In genomic region chr12:28700101-28700511, GRCm38 (mm10) we compare ENCODE assay signal across 7 mouse cellular contexts. TPM values are rescaled to one million over a fixed set of nuclear protein-coding genes. Genes with fewer than 3 reads are reported as not detected.
DNase-seq lines count a peak whose midpoint lies in the region; ATAC-seq and TF ChIP-seq lines count a peak whose summit lies in the region.

No protein-coding gene starts in this region.

- H3K27me3 ChIP-seq in forebrain, postnatal 0 days (ENCODE audit: insufficient read depth, low read length), result no peaks in the 10 kb centered on the region
- H3K27me3 ChIP-seq in midbrain, embryonic 11.5 days (ENCODE audit: control insufficient read depth, insufficient read depth, low read length), result no peaks in the 10 kb centered on the region

- no peaks in the 10 kb centered on the region for H3K9me3 ChIP-seq in forebrain, postnatal 0 days (ENCODE audit: low read length)
- no peaks in the 10 kb centered on the region for H3K9me3 ChIP-seq in midbrain, embryonic 11.5 days (ENCODE audit: control insufficient read depth, low read length)

- H3K36me3 ChIP-seq in forebrain, postnatal 0 days (ENCODE audit: insufficient read depth), result peaks cover 7% of the 10 kb centered on the region; the same call in 1 of the 2 replicates
- H3K36me3 ChIP-seq in midbrain, embryonic 11.5 days (ENCODE audit: control insufficient read depth, insufficient read depth, low read length), result no peaks in the 10 kb centered on the region

- no peak overlapping the region for H3K4me3 ChIP-seq in forebrain, postnatal 0 days (ENCODE audit: low read depth, low read length)
- H3K4me3 ChIP-seq in midbrain, embryonic 11.5 days (ENCODE audit: low read depth, low read length), result no peak overlapping the region

- H3K27ac ChIP-seq in forebrain, postnatal 0 days (ENCODE audit: low read depth, low read length), result peak overlapping the region; percentile 90
- H3K27ac ChIP-seq in midbrain, embryonic 11.5 days (ENCODE audit: low read depth, low read length), result peak overlapping the region; percentile 55; the same call in 1 of the 2 replicates

- intact Hi-C loops in left cerebral cortex, postnatal 36 days (cut with DNase I), result loop anchor here (5.0 to 10.0 kb wide), 2 partner anchors 52 to 435 kb away; partner anchors contain the start of genes Eipr1 and Trappc12

- peak; percentile 19 for ATAC-seq in forebrain, postnatal 0 days
- ATAC-seq in midbrain, embryonic 11.5 days (ENCODE audit: low FRiP score), result peak; percentile 57; the same call in 1 of the 2 replicates
- no peak for ATAC-seq in granulocyte monocyte progenitor cell, adult 5-6 weeks (replicated peaks; ENCODE audit: poor library complexity, severe bottlenecking)

- H3K4me2 ChIP-seq in forebrain, postnatal 0 days (ENCODE audit: low read depth), result no peak overlapping the region
- H3K4me2 ChIP-seq in midbrain, embryonic 11.5 days, result no peak overlapping the region

- peak; percentile 42 to 54 for DNase-seq in left cerebral cortex, postnatal 36 days (ENCODE audit: low spot score in 2 of 2)
- DNase-seq in left cerebral cortex, adult 9 months (ENCODE audit: low spot score in 2 of 2), result no peak
- DNase-seq in cerebellum, postnatal 25 days, result peak; percentile 42 to 43
- DNase-seq in forebrain, postnatal 0 days, result no peak
- no peak for DNase-seq in midbrain, embryonic 11.5 days (ENCODE audit: low spot score, missing footprints)
- DNase-seq in ovary, postnatal 10 days (ENCODE audit: low spot score), result no peak

- WGBS in forebrain, postnatal 0 days, result 15% methylated on average over 3 of the region's 3 CpGs
- WGBS in midbrain, embryonic 11.5 days, result 34% methylated on average over 3 of the region's 3 CpGs

- peaks cover 18% of the 10 kb centered on the region for H3K4me1 ChIP-seq in forebrain, postnatal 0 days (ENCODE audit: insufficient read depth)
- peaks cover 10% of the 10 kb centered on the region for H3K4me1 ChIP-seq in midbrain, embryonic 11.5 days (ENCODE audit: control insufficient read depth, insufficient read depth, low read length)

- 0 out of 2 replicates have a peak overlapping the region, but pooled peaks have one; percentile 29 for H3K9ac ChIP-seq in forebrain, postnatal 0 days
- peak overlapping the region; percentile 46; the same call in 1 of the 2 replicates for H3K9ac ChIP-seq in midbrain, embryonic 11.5 days (ENCODE audit: low read length)

- TF ChIP-seq CTCF in forebrain, postnatal 0 days (IDR thresholded peaks at IDR 0.05; ENCODE audit: low read depth), result no peak

RNA-seq across cellular contexts. Expression of gene Adi1, which starts 25.1 kb away (rescaled TPM):
- total RNA-seq in left cerebral cortex, postnatal 36 days (2021), result 10 to 100 TPM; 32.0 to 36.8 TPM
- total RNA-seq in forebrain, postnatal 0 days (2014; rRNA removed), result 5.1 and 9.4 TPM in 2 replicates
- polyA plus RNA-seq in forebrain, postnatal 0 days (2015; fragmentation: Nextera tagmentation; extraction: Ambion mirVana), result 24.7 and 27.9 TPM in 2 replicates
- polyA plus RNA-seq in midbrain, embryonic 11.5 days (2014; fragmentation: Nextera tagmentation; extraction: Ambion mirVana), result 45.0 and 48.1 TPM in 2 replicates
- 103 and 113 TPM in 2 replicates for total RNA-seq in granulocyte monocyte progenitor cell, adult 5-6 weeks (2014; fragmentation: Nextera tagmentation)
- total RNA-seq in granulocyte monocyte progenitor cell, adult 5-6 weeks (2017), result 34.1 and 43.9 TPM in 2 replicates

RNA-seq across cellular contexts. Expression of gene Trappc12, which starts 50.2 kb away (rescaled TPM):
- 10 to 100 TPM; 61.3 to 62.7 TPM for total RNA-seq in left cerebral cortex, postnatal 36 days (2021)
- total RNA-seq in forebrain, postnatal 0 days (2014; rRNA removed), result 49.1 and 55.6 TPM in 2 replicates
- 32.0 and 37.8 TPM in 2 replicates for polyA plus RNA-seq in forebrain, postnatal 0 days (2015; fragmentation: Nextera tagmentation; extraction: Ambion mirVana)
- 35.9 and 37.8 TPM in 2 replicates for polyA plus RNA-seq in midbrain, embryonic 11.5 days (2014; fragmentation: Nextera tagmentation; extraction: Ambion mirVana)
- 40.9 and 41.2 TPM in 2 replicates for total RNA-seq in granulocyte monocyte progenitor cell, adult 5-6 weeks (2014; fragmentation: Nextera tagmentation)
- 40.5 and 46.5 TPM in 2 replicates for total RNA-seq in granulocyte monocyte progenitor cell, adult 5-6 weeks (2017)

RNA-seq across cellular contexts. Expression of gene Rnaseh1, which starts 50.7 kb away (rescaled TPM):
- 10 to 100 TPM; 13.4 to 15.2 TPM for total RNA-seq in left cerebral cortex, postnatal 36 days (2021)
- total RNA-seq in forebrain, postnatal 0 days (2014; rRNA removed), result 13.7 and 18.5 TPM in 2 replicates
- 12.3 and 13.3 TPM in 2 replicates for polyA plus RNA-seq in forebrain, postnatal 0 days (2015; fragmentation: Nextera tagmentation; extraction: Ambion mirVana)
- polyA plus RNA-seq in midbrain, embryonic 11.5 days (2014; fragmentation: Nextera tagmentation; extraction: Ambion mirVana), result 27.1 and 28.8 TPM in 2 replicates
- 31.3 and 37.1 TPM in 2 replicates for total RNA-seq in granulocyte monocyte progenitor cell, adult 5-6 weeks (2014; fragmentation: Nextera tagmentation)
- total RNA-seq in granulocyte monocyte progenitor cell, adult 5-6 weeks (2017), result 26.2 and 33.5 TPM in 2 replicates

RNA-seq across cellular contexts. Expression of gene Eipr1, which starts 51.5 kb away (rescaled TPM):
- 10 to 100 TPM; 63.9 to 65.5 TPM for total RNA-seq in left cerebral cortex, postnatal 36 days (2021)
- total RNA-seq in forebrain, postnatal 0 days (2014; rRNA removed), result 60.8 and 63.6 TPM in 2 replicates
- 66.6 and 78.7 TPM in 2 replicates for polyA plus RNA-seq in forebrain, postnatal 0 days (2015; fragmentation: Nextera tagmentation; extraction: Ambion mirVana)
- polyA plus RNA-seq in midbrain, embryonic 11.5 days (2014; fragmentation: Nextera tagmentation; extraction: Ambion mirVana), result 40.4 and 43.0 TPM in 2 replicates
- 23.6 and 31.2 TPM in 2 replicates for total RNA-seq in granulocyte monocyte progenitor cell, adult 5-6 weeks (2014; fragmentation: Nextera tagmentation)
- 24.4 and 25.5 TPM in 2 replicates for total RNA-seq in granulocyte monocyte progenitor cell, adult 5-6 weeks (2017)

Comparison
In these comparisons a context has a peak if more than half of its experiments do, and no peak if none do; other contexts are left out.
1. DNase-seq: peak in left cerebral cortex, postnatal 36 days (2 of 2) and cerebellum, postnatal 25 days (2 of 2); none in left cerebral cortex, adult 9 months (0 of 2), forebrain, postnatal 0 days (single experiment), midbrain, embryonic 11.5 days (single experiment) and ovary, postnatal 10 days (single experiment).